Mouse (Mus musculus): ENCODE measurements around the gene Cybc1. TPM values are rescaled to one million over a fixed set of nuclear protein-coding genes. Genes with fewer than 3 reads are reported as not detected.

The Cybc1 gene
- polyA plus RNA-seq, 1 experiment from 2014 or later, result 47.4 TPM

DNA sequence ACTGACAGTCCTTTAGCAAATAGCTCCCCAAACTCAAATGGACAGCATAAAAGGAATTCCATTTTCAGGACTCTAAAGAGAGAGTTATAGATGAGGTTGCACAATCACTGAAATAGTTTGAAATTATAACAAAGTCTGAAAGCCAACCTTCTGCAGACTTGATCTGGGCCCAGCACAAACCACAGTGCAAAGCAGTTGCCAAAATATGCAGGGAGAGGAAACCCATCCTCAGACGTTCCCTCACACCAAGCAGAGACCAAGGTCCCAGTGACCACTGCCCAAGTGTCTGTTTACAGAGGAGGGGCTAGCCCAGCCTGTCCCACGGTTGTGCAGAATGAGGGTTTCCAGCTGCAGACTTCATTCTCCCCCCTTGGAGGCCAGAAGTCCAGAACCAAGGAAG is 30.5 kb downstream of the Cybc1 start:
- ATAC-seq, result no peak
- H3K4me2 ChIP-seq (ENCODE audit: low read length), result no peak overlapping the region
- no peak overlapping the region for H3K9ac ChIP-seq (replicated peaks; ENCODE audit: low read depth, low read length)
- no peaks in the 10 kb centered on the region for H3K36me3 ChIP-seq (ENCODE audit: control insufficient read depth, insufficient read depth)
- H3K9me3 ChIP-seq (ENCODE audit: control insufficient read depth, low read length), result no peaks in the 10 kb centered on the region
- WGBS, result 63% methylated on average over 2 of the region's 2 CpGs
- H3K27me3 ChIP-seq (replicated peaks; ENCODE audit: control insufficient read depth, insufficient read depth, low read length), result no peaks in the 10 kb centered on the region
- H3K27ac ChIP-seq (ENCODE audit: low read length), result no peak overlapping the region
- H3K4me1 ChIP-seq (replicated peaks; ENCODE audit: control insufficient read depth, insufficient read depth, low read length), result peaks cover under 1% of the 10 kb centered on the region
- no peak overlapping the region for H3K4me3 ChIP-seq (replicated peaks; ENCODE audit: low read length)

DNA sequence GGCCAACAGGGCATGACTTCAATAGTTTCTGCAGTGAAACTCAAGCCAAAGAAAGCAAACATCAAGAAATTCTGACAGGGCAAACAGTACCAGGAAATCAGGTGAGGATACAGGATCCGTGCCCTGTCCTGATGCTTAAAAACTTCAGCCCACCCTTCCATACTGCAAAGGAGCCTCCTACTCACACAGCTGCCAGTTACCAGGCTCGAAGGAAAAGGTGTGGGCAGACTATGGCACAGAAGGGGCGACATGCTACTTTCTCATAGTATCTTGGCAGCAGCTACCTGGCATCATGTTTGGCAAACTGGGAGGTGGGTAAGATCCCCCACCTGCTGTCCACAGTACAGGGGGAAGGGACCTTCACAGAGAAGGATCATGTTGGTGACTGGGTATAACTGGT is 35.7 kb downstream of the Cybc1 start:
- no peaks in the 10 kb centered on the region for H3K9me3 ChIP-seq (ENCODE audit: control insufficient read depth, low read length)
- ATAC-seq, result no peak
- no peak overlapping the region for H3K9ac ChIP-seq (replicated peaks; ENCODE audit: low read depth, low read length)
- H3K27me3 ChIP-seq (replicated peaks; ENCODE audit: control insufficient read depth, insufficient read depth, low read length), result no peaks in the 10 kb centered on the region
- WGBS, result 80% methylated on average over 3 of the region's 3 CpGs
- H3K36me3 ChIP-seq (ENCODE audit: control insufficient read depth, insufficient read depth), result no peaks in the 10 kb centered on the region
- no peak overlapping the region for H3K4me3 ChIP-seq (replicated peaks; ENCODE audit: low read length)
- H3K4me1 ChIP-seq (replicated peaks; ENCODE audit: control insufficient read depth, insufficient read depth, low read length), result no peaks in the 10 kb centered on the region
- H3K27ac ChIP-seq (ENCODE audit: low read length), result no peak overlapping the region
- H3K4me2 ChIP-seq (ENCODE audit: low read length), result no peak overlapping the region

DNA sequence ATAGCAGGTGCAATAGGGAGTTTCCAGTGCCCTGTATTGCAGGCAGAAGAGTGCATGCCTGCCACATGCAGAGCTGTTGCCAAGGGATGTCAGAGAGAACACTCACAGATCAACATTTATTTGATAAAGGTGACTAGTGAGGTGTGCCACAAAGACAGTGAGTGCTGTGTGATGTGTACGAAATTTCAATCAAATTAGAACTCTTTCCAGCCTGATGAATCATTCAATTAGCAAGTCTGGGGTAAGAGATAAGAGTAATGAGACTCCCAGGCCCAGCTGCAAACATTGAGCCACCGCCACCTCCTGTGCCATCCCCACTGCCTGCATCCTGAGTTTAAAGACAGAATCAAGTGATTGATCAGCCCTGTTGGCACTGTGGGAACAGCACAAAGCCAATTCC is 36.4 kb downstream of the Cybc1 start:
- H3K36me3 ChIP-seq (ENCODE audit: control insufficient read depth, insufficient read depth), result no peaks in the 10 kb centered on the region
- whole genome bisulfite sequencing, result 67% methylated on average over 2 of the region's 2 CpGs
- no peaks in the 10 kb centered on the region for H3K9me3 ChIP-seq (ENCODE audit: control insufficient read depth, low read length)
- ATAC-seq, result no peak
- H3K9ac ChIP-seq (replicated peaks; ENCODE audit: low read depth, low read length), result no peak overlapping the region
- H3K27ac ChIP-seq (ENCODE audit: low read length), result no peak overlapping the region
- H3K27me3 ChIP-seq (replicated peaks; ENCODE audit: control insufficient read depth, insufficient read depth, low read length), result no peaks in the 10 kb centered on the region
- no peak overlapping the region for H3K4me2 ChIP-seq (ENCODE audit: low read length)
- no peak overlapping the region for H3K4me3 ChIP-seq (replicated peaks; ENCODE audit: low read length)
- H3K4me1 ChIP-seq (replicated peaks; ENCODE audit: control insufficient read depth, insufficient read depth, low read length), result no peaks in the 10 kb centered on the region

DNA sequence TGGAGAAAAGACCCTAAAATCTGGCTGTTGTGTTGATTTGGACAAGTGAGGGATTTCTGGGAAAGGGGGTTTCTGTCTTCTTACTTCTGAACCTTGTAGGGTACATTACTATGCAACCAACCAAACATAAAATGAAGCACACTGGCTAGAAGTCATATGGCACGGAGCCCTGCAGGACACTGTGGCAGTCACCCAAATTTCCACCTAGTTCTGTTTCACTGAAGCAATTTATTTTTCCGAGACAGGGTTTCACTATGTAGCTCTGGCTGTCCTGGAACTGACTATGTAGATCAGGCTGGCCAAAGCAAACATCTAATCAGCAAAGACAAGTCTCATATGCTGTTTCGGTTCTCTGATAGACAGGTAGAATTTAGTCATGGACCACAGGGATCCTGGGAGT is 39.4 kb downstream of the Cybc1 start:
- no peaks in the 10 kb centered on the region for H3K4me1 ChIP-seq (replicated peaks; ENCODE audit: control insufficient read depth, insufficient read depth, low read length)

DNA sequence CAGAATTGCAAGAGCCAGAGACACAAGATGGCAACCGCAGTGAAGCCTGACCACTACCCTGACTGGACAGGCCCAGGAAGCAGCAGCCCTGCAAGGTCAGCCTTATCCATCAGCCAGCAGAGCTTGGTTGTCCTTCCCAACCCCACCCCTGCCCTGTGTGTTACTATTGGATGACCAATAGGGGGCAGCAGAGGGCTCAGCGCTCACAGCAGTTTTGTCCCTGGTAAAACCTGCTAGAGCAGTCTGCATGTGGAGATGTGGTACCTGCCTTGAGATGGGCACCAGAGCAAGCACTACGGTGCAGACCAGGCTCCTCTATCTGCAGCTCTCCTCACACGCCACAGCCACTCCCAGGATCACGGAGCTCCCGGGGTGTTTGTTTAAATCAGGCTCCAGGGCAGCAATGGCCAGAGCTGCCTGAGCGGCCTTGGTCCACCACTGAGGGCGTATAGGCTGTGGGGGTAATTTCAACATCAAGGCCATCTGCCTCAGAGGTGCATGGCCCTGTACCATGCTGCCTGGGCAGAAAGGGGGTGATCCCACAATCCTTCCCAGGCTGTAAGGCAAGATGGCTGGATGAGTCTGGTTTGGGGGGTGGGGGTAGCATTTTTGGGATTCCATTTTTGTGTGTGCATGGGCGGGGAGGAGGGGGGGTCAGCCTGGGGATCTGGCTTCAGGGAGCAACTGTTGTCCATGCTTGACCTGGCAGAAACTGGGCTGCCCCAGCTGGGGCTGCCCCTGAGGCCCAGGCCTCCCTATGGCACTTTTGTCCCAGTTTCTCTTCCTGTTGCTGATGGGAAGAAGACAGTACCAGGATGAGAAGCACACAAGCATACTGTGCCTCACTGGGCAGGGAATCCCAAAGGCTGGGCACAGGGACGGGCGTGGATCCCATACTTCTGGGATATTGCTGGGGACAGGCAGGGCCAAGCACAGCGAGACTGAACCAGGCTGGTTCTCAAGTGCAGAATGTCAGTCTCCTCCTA is 52.5 kb downstream of the Cybc1 start:
- Histone ChIP-seq H3K4me3 (replicated peaks; ENCODE audit: low read length) (no peak overlapping the region), H3K27me3 (replicated peaks; ENCODE audit: control insufficient read depth, insufficient read depth, low read length) (no peaks in the 10 kb centered on the region), H3K9me3 (ENCODE audit: control insufficient read depth, low read length) (no peaks in the 10 kb centered on the region), H3K36me3 (ENCODE audit: control insufficient read depth, insufficient read depth) (no peaks in the 10 kb centered on the region), H3K9ac (replicated peaks; ENCODE audit: low read depth, low read length) (no peak overlapping the region), H3K4me1 (replicated peaks; ENCODE audit: control insufficient read depth, insufficient read depth, low read length) (peaks cover 4% of the 10 kb centered on the region), H3K4me2 (ENCODE audit: low read length) (no peak overlapping the region), H3K27ac (ENCODE audit: low read length) (no peak overlapping the region)
- 59% methylated on average over 12 of the region's 12 CpGs for WGBS
- no peak for ATAC-seq

More for the DNA sequence above, 39.4 kb downstream of the Cybc1 start:
- no peak overlapping the region for H3K9ac ChIP-seq (replicated peaks; ENCODE audit: low read depth, low read length)
- no peak overlapping the region for H3K27ac ChIP-seq (ENCODE audit: low read length)
- ATAC-seq, result no peak
- no peaks in the 10 kb centered on the region for H3K9me3 ChIP-seq (ENCODE audit: control insufficient read depth, low read length)
- no peaks in the 10 kb centered on the region for H3K27me3 ChIP-seq (replicated peaks; ENCODE audit: control insufficient read depth, insufficient read depth, low read length)
- 86% methylated on average over 3 of the region's 3 CpGs for whole genome bisulfite sequencing
- H3K4me3 ChIP-seq (replicated peaks; ENCODE audit: low read length), result no peak overlapping the region
- H3K4me2 ChIP-seq (ENCODE audit: low read length), result no peak overlapping the region
- no peaks in the 10 kb centered on the region for H3K36me3 ChIP-seq (ENCODE audit: control insufficient read depth, insufficient read depth)

DNA sequence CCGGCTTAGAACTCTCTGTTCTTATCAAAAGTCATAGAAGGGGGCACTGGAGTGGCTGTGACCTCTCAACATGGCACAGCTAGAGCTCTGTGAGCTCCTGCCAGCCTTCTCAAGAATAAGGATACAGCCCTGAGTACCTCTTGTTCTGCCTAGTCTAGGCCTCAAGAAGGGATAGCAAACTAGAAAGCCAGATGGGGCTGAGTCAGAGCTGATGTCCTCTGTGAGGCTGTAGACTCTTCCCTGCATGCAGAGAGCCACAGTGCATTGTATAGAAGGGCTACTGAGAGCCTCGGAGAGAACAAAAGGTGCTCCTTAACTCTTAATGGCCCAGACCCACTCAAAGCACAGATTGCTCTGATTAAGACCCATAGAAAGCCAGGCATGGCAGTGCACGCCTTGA is 54.9 kb downstream of the Cybc1 start:
- Histone ChIP-seq H3K9me3 (ENCODE audit: control insufficient read depth, low read length) (no peaks in the 10 kb centered on the region), H3K36me3 (ENCODE audit: control insufficient read depth, insufficient read depth) (no peaks in the 10 kb centered on the region), H3K4me2 (ENCODE audit: low read length) (no peak overlapping the region), H3K27me3 (replicated peaks; ENCODE audit: control insufficient read depth, insufficient read depth, low read length) (no peaks in the 10 kb centered on the region), H3K9ac (replicated peaks; ENCODE audit: low read depth, low read length) (no peak overlapping the region), H3K27ac (ENCODE audit: low read length) (no peak overlapping the region), H3K4me3 (replicated peaks; ENCODE audit: low read length) (no peak overlapping the region), H3K4me1 (replicated peaks; ENCODE audit: control insufficient read depth, insufficient read depth, low read length) (peaks cover 4% of the 10 kb centered on the region)
- 33% methylated on average over 3 of the region's 3 CpGs for WGBS
- ATAC-seq, result no peak

DNA sequence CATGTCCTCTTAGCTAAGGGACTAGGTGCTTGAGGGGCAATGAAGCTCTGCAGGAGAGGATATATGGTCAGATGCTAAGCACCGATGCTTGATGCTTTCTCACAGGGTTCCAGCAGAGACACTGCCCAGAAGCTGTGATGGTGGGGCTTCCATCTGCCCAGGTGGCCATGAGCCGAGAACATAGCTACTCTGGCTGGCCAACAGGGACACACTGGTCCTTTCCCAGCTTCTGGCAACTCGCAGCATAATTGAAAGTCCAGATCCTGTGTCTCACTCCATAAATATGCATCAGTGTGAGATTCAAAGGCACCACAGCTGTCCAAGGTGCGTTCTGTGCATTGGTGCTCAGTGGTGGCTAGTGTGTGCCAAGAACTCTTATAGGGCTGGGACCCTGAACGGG is 55.9 kb downstream of the Cybc1 start:
- no peak overlapping the region for H3K4me2 ChIP-seq (ENCODE audit: low read length)
- ATAC-seq, result no peak
- H3K4me1 ChIP-seq (replicated peaks; ENCODE audit: control insufficient read depth, insufficient read depth, low read length), result peaks cover 4% of the 10 kb centered on the region
- H3K27ac ChIP-seq (ENCODE audit: low read length), result no peak overlapping the region
- H3K9ac ChIP-seq (replicated peaks; ENCODE audit: low read depth, low read length), result no peak overlapping the region
- no peaks in the 10 kb centered on the region for H3K27me3 ChIP-seq (replicated peaks; ENCODE audit: control insufficient read depth, insufficient read depth, low read length)
- H3K9me3 ChIP-seq (ENCODE audit: control insufficient read depth, low read length), result no peaks in the 10 kb centered on the region
- 78% methylated on average over 5 of the region's 5 CpGs for WGBS
- H3K4me3 ChIP-seq (replicated peaks; ENCODE audit: low read length), result no peak overlapping the region
- no peaks in the 10 kb centered on the region for H3K36me3 ChIP-seq (ENCODE audit: control insufficient read depth, insufficient read depth)

Other genes starting within 250 kb of the Cybc1 start
- 146 and 149 TPM in 2 replicates for gene Csnk1d, start 238.0 kb downstream of the Cybc1 start, polyA plus RNA-seq (2015; fragmentation: Nextera tagmentation; extraction: Ambion mirVana)
- not detected in 2 replicates for gene Cd7, start 189.9 kb downstream of the Cybc1 start, polyA plus RNA-seq (2015; fragmentation: Nextera tagmentation; extraction: Ambion mirVana)
- not detected in 2 replicates for gene Sectm1b, start 165.8 kb downstream of the Cybc1 start, polyA plus RNA-seq (2015; fragmentation: Nextera tagmentation; extraction: Ambion mirVana)
- not detected in 2 replicates for gene Sectm1a, start 148.1 kb downstream of the Cybc1 start, polyA plus RNA-seq (2015; fragmentation: Nextera tagmentation; extraction: Ambion mirVana)
- gene Tex19.2, start 110.6 kb downstream of the Cybc1 start, polyA plus RNA-seq (2015; fragmentation: Nextera tagmentation; extraction: Ambion mirVana), result not detected in 2 replicates
- gene Tex19.1, start 83.2 kb downstream of the Cybc1 start, polyA plus RNA-seq (2015; fragmentation: Nextera tagmentation; extraction: Ambion mirVana), result not detected in 2 replicates
- 0.16 and 0.19 TPM in 2 replicates for gene Uts2r, start 69.1 kb downstream of the Cybc1 start, polyA plus RNA-seq (2015; fragmentation: Nextera tagmentation; extraction: Ambion mirVana)
- 14.8 and 22.9 TPM in 2 replicates for gene Hexdc, start 24.9 kb downstream of the Cybc1 start, polyA plus RNA-seq (2015; fragmentation: Nextera tagmentation; extraction: Ambion mirVana)
- gene Ogfod3, start 24.6 kb downstream of the Cybc1 start, polyA plus RNA-seq (2015; fragmentation: Nextera tagmentation; extraction: Ambion mirVana), result 14.8 and 15.3 TPM in 2 replicates
- 108 and 114 TPM in 2 replicates for gene Narf, start 7.9 kb upstream of the Cybc1 start, polyA plus RNA-seq (2015; fragmentation: Nextera tagmentation; extraction: Ambion mirVana)
- 14.2 and 14.3 TPM in 2 replicates for gene Foxk2, start 30.7 kb upstream of the Cybc1 start, polyA plus RNA-seq (2015; fragmentation: Nextera tagmentation; extraction: Ambion mirVana)
- 93.1 and 95.5 TPM in 2 replicates for gene Wdr45b, start 125.1 kb upstream of the Cybc1 start, polyA plus RNA-seq (2015; fragmentation: Nextera tagmentation; extraction: Ambion mirVana)
- 7.5 and 9.6 TPM in 2 replicates for gene Rab40b, start 158.9 kb upstream of the Cybc1 start, polyA plus RNA-seq (2015; fragmentation: Nextera tagmentation; extraction: Ambion mirVana)
- 7.8 and 10.1 TPM in 2 replicates for gene Fn3krp, start 192.1 kb upstream of the Cybc1 start, polyA plus RNA-seq (2015; fragmentation: Nextera tagmentation; extraction: Ambion mirVana)
- gene Fn3k, start 205.6 kb upstream of the Cybc1 start, polyA plus RNA-seq (2015; fragmentation: Nextera tagmentation; extraction: Ambion mirVana), result 4.1 and 5.1 TPM in 2 replicates
- 60.2 and 61.9 TPM in 2 replicates for gene Tbcd, start 222.6 kb upstream of the Cybc1 start, polyA plus RNA-seq (2015; fragmentation: Nextera tagmentation; extraction: Ambion mirVana)

Measured in forebrain, embryonic 16.5 days (tissue).